ENCODE assay signal across 1 mouse cellular context in the genomic region with DNA sequence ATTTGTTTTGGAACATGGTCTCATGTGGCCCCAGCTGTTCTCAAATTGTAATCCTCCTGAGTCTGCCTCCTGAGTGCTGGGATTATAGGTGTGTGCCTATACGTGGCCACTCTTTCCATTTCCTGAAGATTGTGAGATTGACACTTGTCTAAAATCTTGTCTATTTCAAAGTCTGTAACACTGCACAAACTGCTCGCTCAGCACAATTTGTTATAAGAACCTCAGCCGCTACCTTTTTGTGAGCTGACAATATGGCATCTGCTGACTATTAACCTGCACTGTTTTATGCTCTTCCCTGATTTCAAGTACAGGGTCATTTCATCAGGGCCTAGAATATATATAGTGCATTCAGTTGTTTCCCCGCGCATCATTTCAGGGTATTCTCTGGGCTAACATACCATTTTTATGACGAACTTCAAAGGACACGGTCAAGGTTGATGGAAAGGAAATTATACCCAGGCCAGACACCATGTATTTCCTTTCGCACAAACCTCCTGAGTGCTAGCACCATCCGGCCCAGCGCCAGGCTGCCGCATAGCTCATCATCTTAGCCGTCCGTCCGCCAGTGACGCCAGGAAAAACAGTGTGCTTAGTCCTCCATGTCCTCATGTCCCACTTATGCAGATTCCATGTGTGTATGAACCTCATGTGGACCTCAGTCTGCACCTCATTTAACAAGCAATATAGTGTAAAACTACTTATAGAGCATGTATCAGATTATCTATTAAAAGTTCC.
A peak's percentile ranks its signal among the peaks of the same experiment; 100 is the strongest.
TF ChIP-seq lines count a peak whose summit lies in the region.

No protein-coding gene starts in this region.

TF ChIP-seq in MEL, 35 proteins besides CTCF, POLR2A, EP300 and RAD21 (continued from another document):
- TF ChIP-seq MAFK (IDR thresholded peaks at IDR 0.05; ENCODE audit: borderline replicate concordance, low read depth, low read length) (peak; percentile 79; the same call in 1 of the 2 replicates), RCOR1 (IDR thresholded peaks at IDR 0.05; ENCODE audit: low read depth, low read length) (no peak)
